Mouse (Mus musculus) stomach, embryonic 14.5 days (tissue): ENCODE data around the gene Sppl3. TPM values are rescaled to one million over a fixed set of nuclear protein-coding genes. Genes with fewer than 3 reads are reported as not detected.

Experiments
- ATAC-seq: fragments of 200-750 bp; cut with Nextera tagmentation; 2 replicates; pipeline ENCODE4 v1.8.0; 2017; ENCODE audit warnings: low read depth, moderate TSS enrichment; ENCODE audit not compliant: insufficient number of reproducible peaks, insufficient read depth, low FRiP score
- H3K27ac ChIP-seq: fragments of 300-500 bp; sonication (generic); 2 replicates; pipeline ENCODE4 v1.5.1; 2014; ENCODE audit warnings: mild to moderate bottlenecking, low read length, moderate library complexity, mixed read lengths
- H3K27me3 ChIP-seq: fragments of 300-500 bp; sonication (generic); 2 replicates; pipeline ENCODE4 v1.6.1; 2014; ENCODE audit warnings: low read length, control low read depth, mixed read lengths; ENCODE audit not compliant: control insufficient read depth, insufficient read depth
- H3K36me3 ChIP-seq: fragments of 300-500 bp; sonication (generic); 2 replicates; pipeline ENCODE4 v1.6.1; 2014; ENCODE audit warnings: mild to moderate bottlenecking, control low read depth, low read length, moderate library complexity, mixed read lengths; ENCODE audit not compliant: control insufficient read depth, insufficient read depth
- H3K4me1 ChIP-seq: fragments of 300-500 bp; sonication (generic); 2 replicates; pipeline ENCODE4 v1.6.1; 2014; ENCODE audit warnings: low read length, control low read depth, mixed read lengths; ENCODE audit not compliant: control insufficient read depth, insufficient read depth
- H3K4me2 ChIP-seq: fragments of 300-500 bp; sonication (generic); replicated peaks from 2 replicates; pipeline ENCODE4 v1.6.1; 2014; ENCODE audit warnings: low read depth, low read length, control low read depth
- H3K4me3 ChIP-seq: fragments of 300-500 bp; sonication (generic); 2 replicates; pipeline ENCODE4 v1.5.1; 2014; ENCODE audit warnings: low read depth, low read length, control low read depth
- H3K9ac ChIP-seq: fragments of 300-500 bp; sonication (generic); replicated peaks from 2 replicates; pipeline ENCODE4 v1.6.1; 2014; ENCODE audit warnings: low read depth, mild to moderate bottlenecking, control low read depth, low read length, moderate library complexity, mixed read lengths
- H3K9me3 ChIP-seq: fragments of 300-500 bp; sonication (generic); 2 replicates; pipeline ENCODE4 v1.6.1; 2016; ENCODE audit warnings: low read depth, low read length, control low read depth; ENCODE audit not compliant: control insufficient read depth
- WGBS: fragments of 180-500 bp; shearing (Covaris S2); extraction: QIAGEN DNeasy Blood & Tissue Kit; methylation state at CpG from one replicate; pipeline ENCODE4 v1.1.7; 2014; 5-methylcytosine and 5-hydroxymethylcytosine counted together
- polyA plus RNA-seq: library from polyadenylated mRNA; unstranded; fragments of >200 nt; fragmentation: Nextera tagmentation; extraction: Ambion mirVana; gene quantifications from 2 replicates; pipeline ENCODE4 v1.2.1, GENCODE M21; 2014

Gene Sppl3
- 27.6 and 27.7 TPM in 2 replicates for polyA plus RNA-seq

GRCm38 (mm10) chr5:115010577-115011216, at the start of gene Sppl3:
Gene Sppl3, plus strand, starts transcription at chr5:115011137.
- H3K36me3 ChIP-seq = no peaks in the 10 kb centered on the region
- no peaks in the 10 kb centered on the region for H3K9me3 ChIP-seq
- H3K4me3 ChIP-seq = peak within 1 kb of the TSS; percentile 97
- no peaks in the 10 kb centered on the region for H3K27me3 ChIP-seq
- peaks cover 32% of the 10 kb centered on the region for H3K4me1 ChIP-seq
- WGBS = 1% methylated on average over 43 of the region's 65 CpGs
- H3K27ac ChIP-seq = peak within 1 kb of the TSS; percentile 84
- peak; percentile 87 for ATAC-seq
- H3K4me2 ChIP-seq = peak within 1 kb of the TSS; percentile 97
- H3K9ac ChIP-seq = peak within 1 kb of the TSS; percentile 97

GRCm38 (mm10) chr5:114961590-114962360, 49.2 kb upstream of the Sppl3 start:
- no peak for ATAC-seq
- Histone ChIP-seq H3K27me3 (no peaks in the 10 kb centered on the region), H3K36me3 (no peaks in the 10 kb centered on the region), H3K4me1 (peaks cover 5% of the 10 kb centered on the region; the same call in 1 of the 2 replicates), H3K9ac (no peak overlapping the region), H3K9me3 (no peaks in the 10 kb centered on the region), H3K27ac (no peak overlapping the region), H3K4me3 (no peak overlapping the region), H3K4me2 (no peak overlapping the region)
- WGBS = 27% methylated on average over 4 of the region's 4 CpGs

- 0 out of 2 replicates have a peak overlapping the region, but pooled peaks have one; percentile 22 for H3K4me2 ChIP-seq
- 30% methylated on average over 7 of the region's 7 CpGs for WGBS
- H3K4me3 ChIP-seq = no peak overlapping the region
- no peak overlapping the region for H3K9ac ChIP-seq
- no peaks in the 10 kb centered on the region for H3K27me3 ChIP-seq
- peak; percentile 68 for ATAC-seq
- peaks cover 8% of the 10 kb centered on the region; the same call in 1 of the 2 replicates for H3K4me1 ChIP-seq
- no peaks in the 10 kb centered on the region for H3K9me3 ChIP-seq
- H3K27ac ChIP-seq = peak overlapping the region; percentile 88
- H3K36me3 ChIP-seq = no peaks in the 10 kb centered on the region
Measured at GRCm38 (mm10) chr5:114964315-114964966, 46.5 kb upstream of the Sppl3 start.

GRCm38 (mm10) chr5:114964967-114965898, 45.7 kb upstream of the Sppl3 start:
- Histone ChIP-seq H3K9ac (no peak overlapping the region), H3K4me1 (peaks cover 8% of the 10 kb centered on the region; the same call in 1 of the 2 replicates), H3K9me3 (no peaks in the 10 kb centered on the region), H3K36me3 (no peaks in the 10 kb centered on the region), H3K27ac (peak overlapping the region; percentile 88), H3K4me2 (peak overlapping the region; percentile 22; the same call in 1 of the 2 replicates), H3K4me3 (peak overlapping the region; percentile 0; the same call in 1 of the 2 replicates), H3K27me3 (no peaks in the 10 kb centered on the region)
- peak; percentile 71; the same call in 1 of the 2 replicates for ATAC-seq
- 41% methylated on average over 17 of the region's 17 CpGs for WGBS

GRCm38 (mm10) chr5:114967523-114968268, 43.2 kb upstream of the Sppl3 start:
- H3K4me1 ChIP-seq = peaks cover 14% of the 10 kb centered on the region; the same call in 1 of the 2 replicates
- H3K4me2 ChIP-seq = peak overlapping the region; percentile 30
- no peaks in the 10 kb centered on the region for H3K27me3 ChIP-seq
- ATAC-seq = no peak
- no peaks in the 10 kb centered on the region for H3K9me3 ChIP-seq
- peak overlapping the region; percentile 35; the same call in 1 of the 2 replicates for H3K4me3 ChIP-seq
- no peak overlapping the region for H3K9ac ChIP-seq
- 39% methylated on average over 14 of the region's 14 CpGs for WGBS
- H3K27ac ChIP-seq = peak overlapping the region; percentile 90; the same call in 1 of the 2 replicates
- no peaks in the 10 kb centered on the region for H3K36me3 ChIP-seq

- Histone ChIP-seq H3K4me1 (peaks cover 14% of the 10 kb centered on the region; the same call in 1 of the 2 replicates), H3K9me3 (no peaks in the 10 kb centered on the region), H3K9ac (peak overlapping the region; percentile 39; the same call in 1 of the 2 replicates), H3K27ac (peak overlapping the region; percentile 90), H3K4me2 (peak overlapping the region; percentile 33), H3K36me3 (no peaks in the 10 kb centered on the region), H3K27me3 (no peaks in the 10 kb centered on the region), H3K4me3 (peak overlapping the region; percentile 35)
- WGBS = 21% methylated on average over 7 of the region's 7 CpGs
- ATAC-seq = no peak
Measured at GRCm38 (mm10) chr5:114968651-114969050, 42.3 kb upstream of the Sppl3 start.

- Histone ChIP-seq H3K36me3 (no peaks in the 10 kb centered on the region), H3K27me3 (no peaks in the 10 kb centered on the region), H3K4me1 (peaks cover 14% of the 10 kb centered on the region; the same call in 1 of the 2 replicates), H3K27ac (peak overlapping the region; percentile 90), H3K4me3 (peak overlapping the region; percentile 35), H3K4me2 (peak overlapping the region; percentile 33; the same call in 1 of the 2 replicates), H3K9me3 (no peaks in the 10 kb centered on the region), H3K9ac (peak overlapping the region; percentile 39; the same call in 1 of the 2 replicates)
- no peak for ATAC-seq
- 9% methylated on average over 4 of the region's 4 CpGs for WGBS
Measured at GRCm38 (mm10) chr5:114969064-114969463, 41.9 kb upstream of the Sppl3 start.
